Mouse (Mus musculus) myocyte (in vitro differentiated cells): ENCODE measurements around the gene Nexn.

ENCODE experiments used
- CEBPB ChIP-seq: IDR thresholded peaks from 2 replicates; pipeline ENCODE4 v1.6.1; 2011; ENCODE audit warnings: mild to moderate bottlenecking, moderate library complexity; ENCODE audit not compliant: poor library complexity, insufficient read depth, severe bottlenecking
- E2F4 ChIP-seq: IDR thresholded peaks from one replicate; pipeline ENCODE4 v1.6.1; 2011; ENCODE audit warnings: mild to moderate bottlenecking, control low read depth, moderate library complexity; ENCODE audit not compliant: insufficient read depth
- MAX ChIP-seq: IDR thresholded peaks from one replicate; pipeline ENCODE4 v1.6.1; 2011; ENCODE audit warnings: low read depth, mild to moderate bottlenecking, control low read depth
- MYOD1 ChIP-seq, 3 experiments: IDR thresholded peaks; one replicate each; pipeline ENCODE4 v1.6.1; 2011; ENCODE audit warnings: control low read depth in 2 of 3, low read depth in 2 of 3, mild to moderate bottlenecking in 2 of 3, moderate library complexity in 1 of 3; ENCODE audit not compliant: insufficient read length in 2 of 3, control insufficient read depth in 1 of 3
- MYOG ChIP-seq, 3 experiments: IDR thresholded peaks; one replicate each; pipeline ENCODE4 v1.6.1; 2011; ENCODE audit warnings: control low read depth in 2 of 3, low read depth in 2 of 3, mild to moderate bottlenecking in 2 of 3; ENCODE audit not compliant: insufficient read length in 2 of 3, control insufficient read depth in 1 of 3, insufficient read depth in 1 of 3
- POLR2A ChIP-seq: IDR thresholded peaks from one replicate; pipeline ENCODE4 v1.6.1; 2011; ENCODE audit warnings: low read depth, mild to moderate bottlenecking, control low read depth, moderate library complexity; ENCODE audit not compliant: insufficient read length
- POLR2AphosphoS2 ChIP-seq: IDR thresholded peaks from one replicate; pipeline ENCODE4 v1.6.1; 2011; ENCODE audit warnings: low read depth, control low read depth; ENCODE audit not compliant: insufficient read length
- SRF ChIP-seq: IDR thresholded peaks from one replicate; pipeline ENCODE4 v1.6.1; 2011; ENCODE audit warnings: low read depth; ENCODE audit not compliant: control insufficient read depth, insufficient read length
- TCF12 ChIP-seq: IDR thresholded peaks from one replicate; pipeline ENCODE4 v1.6.1; 2011; ENCODE audit warnings: mild to moderate bottlenecking, control low read depth; ENCODE audit not compliant: poor library complexity, insufficient read depth, severe bottlenecking
- TCF3 ChIP-seq: IDR thresholded peaks from one replicate; pipeline ENCODE4 v1.6.1; 2011; ENCODE audit warnings: low read depth, control low read depth; ENCODE audit not compliant: insufficient read length
- USF1 ChIP-seq: IDR thresholded peaks from one replicate; pipeline ENCODE4 v1.6.1; 2011; ENCODE audit warnings: low read depth, mild to moderate bottlenecking, control low read depth, moderate library complexity

DNA sequence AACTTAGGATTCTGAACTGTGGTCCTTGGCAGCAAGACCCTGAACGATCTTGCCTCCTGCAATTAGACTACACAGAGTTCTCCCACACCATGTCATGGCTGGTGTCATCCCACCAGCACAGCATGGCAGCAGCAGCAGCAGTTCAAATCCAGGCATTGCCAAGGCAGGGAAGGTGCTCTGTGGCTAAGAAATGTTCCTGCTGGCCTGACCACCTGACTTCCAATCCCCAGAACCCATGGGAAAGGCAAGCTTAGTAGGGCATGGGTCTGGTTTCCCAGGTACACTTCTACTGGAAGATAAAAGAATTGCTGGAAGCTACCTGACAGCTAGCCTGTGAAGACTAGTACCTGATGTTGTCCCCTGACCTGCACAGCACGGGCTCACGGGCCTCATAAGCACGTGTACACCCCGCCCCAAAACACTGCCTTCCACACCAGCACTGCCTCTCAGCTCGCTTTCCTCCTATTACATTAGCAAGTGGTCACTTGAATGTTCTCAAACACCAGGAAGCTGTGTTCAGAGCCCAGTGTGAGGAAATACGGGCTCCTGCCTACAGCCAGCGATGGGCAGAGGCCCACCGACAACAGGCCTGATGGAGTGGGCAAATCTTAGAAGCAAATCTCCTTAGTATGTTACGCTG, 5.0 kb upstream of the Nexn start:
- no peak for TF ChIP-seq MYOD1 (IDR thresholded peaks at IDR 0.05; ENCODE audit: control insufficient read depth in 1 of 3, insufficient read length in 2 of 3, low read depth in 2 of 3)
- no peak for TF ChIP-seq POLR2A
- TF ChIP-seq TCF12 = no peak
- TF ChIP-seq USF1 = no peak
- TF ChIP-seq TCF3 = no peak
- no peak for TF ChIP-seq CEBPB
- no peak for TF ChIP-seq MAX
- no peak for TF ChIP-seq POLR2AphosphoS2
- no peak for TF ChIP-seq MYOG (IDR thresholded peaks at IDR 0.05; ENCODE audit: control insufficient read depth in 1 of 3, insufficient read depth in 1 of 3, insufficient read length in 2 of 3, low read depth in 2 of 3)
- no peak for TF ChIP-seq E2F4
- TF ChIP-seq SRF = no peak
